Mouse (Mus musculus) heart, postnatal 0 days (tissue): Measurements from ENCODE around the gene Rfx2.

Experiments used
- CTCF ChIP-seq: IDR thresholded peaks from 2 replicates; pipeline ENCODE4 v1.5.1; 2016; ENCODE audit warnings: antibody characterized with exemption, control low read depth, low read depth
- EP300 ChIP-seq: IDR thresholded peaks from 2 replicates; pipeline ENCODE4 v1.6.1; 2016; ENCODE audit warnings: antibody characterized with exemption, low read depth

DNA sequence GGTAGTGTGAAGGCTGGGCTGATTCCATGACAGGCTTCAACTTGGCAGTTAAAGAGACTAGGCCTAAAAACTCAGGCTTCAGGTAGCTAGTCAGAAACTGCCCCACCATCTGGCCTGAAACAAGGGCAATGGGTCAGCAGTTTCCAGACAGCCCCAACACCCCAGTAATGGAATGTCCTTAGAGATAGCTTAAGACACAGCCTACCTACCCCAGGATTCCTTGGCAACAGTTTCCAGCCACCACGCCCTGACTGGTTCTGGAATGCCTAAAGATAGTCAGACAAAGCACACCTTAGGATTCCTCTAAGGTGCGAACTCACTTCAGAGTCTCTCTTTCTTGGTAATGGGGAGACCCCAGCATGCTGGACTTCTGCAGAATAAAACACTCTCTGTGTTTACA lies 8.4 kb downstream of the Rfx2 start:
- TF ChIP-seq CTCF: no peak
- no peak for TF ChIP-seq EP300
